Mouse (Mus musculus) lung, embryonic 14.5 days (tissue): Measurements from ENCODE around the gene Gzmk. TPM values are rescaled to one million over a fixed set of nuclear protein-coding genes. Genes with fewer than 3 reads are reported as not detected.

Source experiments
- ATAC-seq: fragments of 200-750 bp; cut with Nextera tagmentation; 2 replicates; pipeline ENCODE4 v1.8.0; 2017; ENCODE audit warnings: mild to moderate bottlenecking, moderate TSS enrichment, moderate library complexity; ENCODE audit not compliant: insufficient read depth
- DNase-seq: peaks from one replicate; pipeline ENCODE4 v3.0.0-alpha.2; 2015
- H3K27ac ChIP-seq: fragments of 300-500 bp; sonication (generic); 2 replicates; pipeline ENCODE4 v1.5.1; 2014; ENCODE audit warnings: low read depth, mild to moderate bottlenecking, moderate library complexity
- H3K27me3 ChIP-seq: fragments of 300-500 bp; sonication (generic); 2 replicates; pipeline ENCODE4 v1.6.1; 2014; ENCODE audit warnings: low read length, control low read depth; ENCODE audit not compliant: insufficient read depth
- H3K36me3 ChIP-seq: fragments of 300-500 bp; sonication (generic); 2 replicates; pipeline ENCODE4 v1.6.1; 2014; ENCODE audit warnings: control low read depth; ENCODE audit not compliant: insufficient read depth
- H3K4me1 ChIP-seq: fragments of 300-500 bp; sonication (generic); 2 replicates; pipeline ENCODE4 v1.6.1; 2014; ENCODE audit warnings: antibody characterized with exemption, control low read depth; ENCODE audit not compliant: insufficient read depth
- H3K4me2 ChIP-seq: fragments of 300-500 bp; sonication (generic); 2 replicates; pipeline ENCODE4 v1.6.1; 2014; ENCODE audit warnings: mild to moderate bottlenecking
- H3K4me3 ChIP-seq: fragments of 300-500 bp; sonication (generic); 2 replicates; pipeline ENCODE4 v1.5.1; 2014; ENCODE audit warnings: low read depth, low read length
- H3K9ac ChIP-seq: fragments of 300-500 bp; sonication (generic); 2 replicates; pipeline ENCODE4 v1.6.1; 2014
- H3K9me3 ChIP-seq: fragments of 300-500 bp; sonication (generic); 2 replicates; pipeline ENCODE4 v1.6.1; 2016; ENCODE audit warnings: low read depth, low read length, control low read depth
- CTCF ChIP-seq: IDR thresholded peaks from 2 replicates; pipeline ENCODE4 v1.5.1; 2016; ENCODE audit warnings: antibody characterized with exemption, low read depth
- WGBS: fragments of 180-500 bp; shearing (Covaris S2); extraction: QIAGEN DNeasy Blood & Tissue Kit; methylation state at CpG from one replicate; pipeline ENCODE4 v1.1.7; 2014; 5-methylcytosine and 5-hydroxymethylcytosine counted together
- polyA plus RNA-seq: library from polyadenylated mRNA; unstranded; fragments of >200 nt; fragmentation: Nextera tagmentation; extraction: Ambion mirVana; gene quantifications from 2 replicates; pipeline ENCODE4 v1.2.1, GENCODE M21; 2014

Gzmk gene
- polyA plus RNA-seq, 1 experiment from 2014 or later = not detected

GRCm38 (mm10) chr13:113205346-113205745 is 20.4 kb downstream of the Gzmk start:
- no peak overlapping the region for H3K27ac ChIP-seq
- H3K4me2 ChIP-seq = no peak overlapping the region
- WGBS = 74% methylated on average over 5 of the region's 5 CpGs
- H3K4me3 ChIP-seq = no peak overlapping the region
- peaks cover 6% of the 10 kb centered on the region; the same call in 1 of the 2 replicates for H3K27me3 ChIP-seq
- H3K4me1 ChIP-seq = no peaks in the 10 kb centered on the region
- ATAC-seq = no peak
- no peak overlapping the region for H3K9ac ChIP-seq
- TF ChIP-seq CTCF = no peak
- no peaks in the 10 kb centered on the region for H3K9me3 ChIP-seq
- H3K36me3 ChIP-seq = no peaks in the 10 kb centered on the region
- DNase-seq = no peak

- Histone ChIP-seq H3K4me2 (no peak overlapping the region), H3K4me1 (no peaks in the 10 kb centered on the region), H3K36me3 (no peaks in the 10 kb centered on the region), H3K4me3 (no peak overlapping the region), H3K9ac (no peak overlapping the region), H3K9me3 (no peaks in the 10 kb centered on the region), H3K27ac (no peak overlapping the region), H3K27me3 (no peaks in the 10 kb centered on the region)
- WGBS = 41% methylated on average over 5 of the region's 5 CpGs
- no peak for DNase-seq
- ATAC-seq = no peak
- no peak for TF ChIP-seq CTCF
These were observed 22.6 kb downstream of the Gzmk start for GRCm38 (mm10) chr13:113203146-113203545.

- no peaks in the 10 kb centered on the region for H3K27me3 ChIP-seq
- ATAC-seq = no peak
These were observed 23.5 kb downstream of the Gzmk start for GRCm38 (mm10) chr13:113202184-113202583.

GRCm38 (mm10) chr13:113201631-113202030 is 24.1 kb downstream of the Gzmk start:
- no peak for TF ChIP-seq CTCF
- H3K4me3 ChIP-seq = no peak overlapping the region
- no peak overlapping the region for H3K4me2 ChIP-seq
- H3K27me3 ChIP-seq = no peaks in the 10 kb centered on the region
- no peak overlapping the region for H3K9ac ChIP-seq
- no peaks in the 10 kb centered on the region for H3K4me1 ChIP-seq
- no peak overlapping the region for H3K27ac ChIP-seq
- 78% methylated on average over 2 of the region's 2 CpGs for WGBS
- DNase-seq (no peak), ATAC-seq (no peak)
- H3K36me3 ChIP-seq = no peaks in the 10 kb centered on the region
- H3K9me3 ChIP-seq = no peaks in the 10 kb centered on the region

More at GRCm38 (mm10) chr13:113202184-113202583, 23.5 kb downstream of the Gzmk start:
- Histone ChIP-seq H3K4me2 (no peak overlapping the region), H3K27ac (no peak overlapping the region), H3K9me3 (no peaks in the 10 kb centered on the region), H3K4me3 (no peak overlapping the region), H3K36me3 (no peaks in the 10 kb centered on the region), H3K4me1 (no peaks in the 10 kb centered on the region), H3K9ac (no peak overlapping the region)
- no peak for DNase-seq
- WGBS = 50% methylated on average over 4 of the region's 4 CpGs
- no peak for TF ChIP-seq CTCF

GRCm38 (mm10) chr13:113200726-113201125 is 25.0 kb downstream of the Gzmk start:
- ATAC-seq (no peak), DNase-seq (no peak)
- no peak for TF ChIP-seq CTCF
- Histone ChIP-seq H3K36me3 (no peaks in the 10 kb centered on the region), H3K9me3 (no peaks in the 10 kb centered on the region), H3K27ac (no peak overlapping the region), H3K4me2 (no peak overlapping the region), H3K9ac (no peak overlapping the region), H3K4me3 (no peak overlapping the region), H3K4me1 (no peaks in the 10 kb centered on the region), H3K27me3 (no peaks in the 10 kb centered on the region)
- 61% methylated on average over 8 of the region's 8 CpGs for WGBS

GRCm38 (mm10) chr13:113199331-113199730 is 26.4 kb downstream of the Gzmk start:
- Histone ChIP-seq H3K4me1 (no peaks in the 10 kb centered on the region), H3K36me3 (no peaks in the 10 kb centered on the region), H3K27me3 (no peaks in the 10 kb centered on the region), H3K9ac (no peak overlapping the region), H3K27ac (no peak overlapping the region), H3K4me2 (no peak overlapping the region), H3K4me3 (no peak overlapping the region), H3K9me3 (no peaks in the 10 kb centered on the region)
- TF ChIP-seq CTCF = no peak
- ATAC-seq (no peak), DNase-seq (no peak)
- WGBS = 52% methylated on average over 3 of the region's 3 CpGs

GRCm38 (mm10) chr13:113197872-113198502 is 27.7 kb downstream of the Gzmk start:
- Histone ChIP-seq H3K4me2 (no peak overlapping the region), H3K27me3 (no peaks in the 10 kb centered on the region), H3K4me3 (no peak overlapping the region), H3K9ac (no peak overlapping the region), H3K36me3 (no peaks in the 10 kb centered on the region), H3K9me3 (no peaks in the 10 kb centered on the region), H3K27ac (no peak overlapping the region), H3K4me1 (no peaks in the 10 kb centered on the region)
- no peak for TF ChIP-seq CTCF
- DNase-seq (no peak), ATAC-seq (no peak)
- WGBS = 72% methylated on average over 9 of the region's 9 CpGs
